Mouse (Mus musculus) G1E (cell line): ENCODE measurements around the gene Cox20.

Source experiments
- CTCF ChIP-seq: IDR thresholded peaks from 2 replicates; pipeline ENCODE4 v1.5.1; 2012; ENCODE audit warnings: low read depth, low read length, inconsistent platforms, mixed read lengths
- GATA1 ChIP-seq: IDR thresholded peaks from 2 replicates; pipeline ENCODE4 v1.6.1; 2012; ENCODE audit warnings: borderline replicate concordance, low read length, inconsistent platforms, mixed read lengths
- TAL1 ChIP-seq: conservative IDR thresholded peaks from 2 replicates; pipeline ENCODE4 v1.6.1; 2012; ENCODE audit warnings: low read depth, low read length, inconsistent platforms, mixed read lengths

GRCm38 (mm10) chr1:178369272-178369651, 50.3 kb downstream of the Cox20 start:
- TF ChIP-seq CTCF (no peak), GATA1 (no peak), TAL1 (no peak)
